Mouse (Mus musculus) myocyte (in vitro differentiated cells): ENCODE measurements at regions not wholly inside any gene's neighbourhood (a gene's known extent, or its start where the extent isn't known, plus 50 kb on each side); places are given as distances from the start of the nearest gene placed in this dataset.

ENCODE experiments used
- H3K27me3 ChIP-seq: one replicate; pipeline ENCODE4 v1.6.1; 2011; ENCODE audit not compliant: control insufficient read depth, insufficient read depth, insufficient read length
- H3K36me3 ChIP-seq: one replicate; pipeline ENCODE4 v1.6.1; 2011; ENCODE audit not compliant: control insufficient read depth, insufficient read depth
- H3K4me2 ChIP-seq: one replicate; pipeline ENCODE4 v1.6.1; 2011; ENCODE audit warnings: low read depth, control low read depth
- H3K4me3 ChIP-seq: one replicate; pipeline ENCODE4 v1.5.1; 2011; ENCODE audit warnings: mild to moderate bottlenecking, control low read depth, moderate library complexity
- H3K79me2 ChIP-seq: one replicate; pipeline ENCODE4 v1.6.1; 2011; ENCODE audit not compliant: control insufficient read depth, insufficient read depth
- H3ac ChIP-seq: one replicate; pipeline ENCODE4 v1.6.1; 2011; ENCODE audit not compliant: control insufficient read depth, insufficient read length
- CEBPB ChIP-seq: IDR thresholded peaks from 2 replicates; pipeline ENCODE4 v1.6.1; 2011; ENCODE audit warnings: mild to moderate bottlenecking, moderate library complexity; ENCODE audit not compliant: poor library complexity, insufficient read depth, severe bottlenecking
- E2F4 ChIP-seq: IDR thresholded peaks from one replicate; pipeline ENCODE4 v1.6.1; 2011; ENCODE audit warnings: mild to moderate bottlenecking, control low read depth, moderate library complexity; ENCODE audit not compliant: insufficient read depth
- MAX ChIP-seq: IDR thresholded peaks from one replicate; pipeline ENCODE4 v1.6.1; 2011; ENCODE audit warnings: low read depth, mild to moderate bottlenecking, control low read depth
- MYOD1 ChIP-seq, 3 experiments: IDR thresholded peaks; one replicate each; pipeline ENCODE4 v1.6.1; 2011; ENCODE audit warnings: control low read depth in 2 of 3, low read depth in 2 of 3, mild to moderate bottlenecking in 2 of 3, moderate library complexity in 1 of 3; ENCODE audit not compliant: insufficient read length in 2 of 3, control insufficient read depth in 1 of 3
- MYOG ChIP-seq, 3 experiments: IDR thresholded peaks; one replicate each; pipeline ENCODE4 v1.6.1; 2011; ENCODE audit warnings: control low read depth in 2 of 3, low read depth in 2 of 3, mild to moderate bottlenecking in 2 of 3; ENCODE audit not compliant: insufficient read length in 2 of 3, control insufficient read depth in 1 of 3, insufficient read depth in 1 of 3
- POLR2A ChIP-seq: IDR thresholded peaks from one replicate; pipeline ENCODE4 v1.6.1; 2011; ENCODE audit warnings: low read depth, mild to moderate bottlenecking, control low read depth, moderate library complexity; ENCODE audit not compliant: insufficient read length
- POLR2AphosphoS2 ChIP-seq: IDR thresholded peaks from one replicate; pipeline ENCODE4 v1.6.1; 2011; ENCODE audit warnings: low read depth, control low read depth; ENCODE audit not compliant: insufficient read length
- REST ChIP-seq: IDR thresholded peaks from one replicate; pipeline ENCODE4 v1.6.1; 2011; ENCODE audit warnings: mild to moderate bottlenecking, control low read depth, moderate library complexity; ENCODE audit not compliant: insufficient read depth, insufficient read length
- SRF ChIP-seq: IDR thresholded peaks from one replicate; pipeline ENCODE4 v1.6.1; 2011; ENCODE audit warnings: low read depth; ENCODE audit not compliant: control insufficient read depth, insufficient read length
- TCF12 ChIP-seq: IDR thresholded peaks from one replicate; pipeline ENCODE4 v1.6.1; 2011; ENCODE audit warnings: mild to moderate bottlenecking, control low read depth; ENCODE audit not compliant: poor library complexity, insufficient read depth, severe bottlenecking
- TCF3 ChIP-seq: IDR thresholded peaks from one replicate; pipeline ENCODE4 v1.6.1; 2011; ENCODE audit warnings: low read depth, control low read depth; ENCODE audit not compliant: insufficient read length
- USF1 ChIP-seq: IDR thresholded peaks from one replicate; pipeline ENCODE4 v1.6.1; 2011; ENCODE audit warnings: low read depth, mild to moderate bottlenecking, control low read depth, moderate library complexity

- Histone ChIP-seq H3K79me2 (no peaks in the 10 kb centered on the region), H3K36me3 (no peaks in the 10 kb centered on the region), H3K27me3 (no peaks in the 10 kb centered on the region), H3ac (no peak overlapping the region), H3K4me3 (no peak overlapping the region), H3K4me2 (no peak overlapping the region)
- peak in 1 of 3 experiments; percentile 19 for TF ChIP-seq MYOG (IDR thresholded peaks at IDR 0.05; ENCODE audit: control insufficient read depth in 1 of 3, insufficient read depth in 1 of 3, insufficient read length in 2 of 3, low read depth in 2 of 3)
- no peak for TF ChIP-seq MAX
Measured at GRCm38 (mm10) chr13:101994779-101995178, 226.8 kb upstream of the Pik3r1 start.

- no peak for TF ChIP-seq MYOD1 (IDR thresholded peaks at IDR 0.05; ENCODE audit: control insufficient read depth in 1 of 3, insufficient read length in 2 of 3, low read depth in 2 of 3)
- TF ChIP-seq SRF = no peak
- Histone ChIP-seq H3K79me2 (no peaks in the 10 kb centered on the region), H3K4me2 (peak overlapping the region; percentile 39)
Measured at GRCm38 (mm10) chr13:101995529-101995928, 227.5 kb upstream of the Pik3r1 start.

GRCm38 (mm10) chr13:101996144-101996543 lies 228.1 kb upstream of the Pik3r1 start:
- Histone ChIP-seq H3K4me2 (no peak overlapping the region), H3K36me3 (no peaks in the 10 kb centered on the region), H3K4me3 (no peak overlapping the region), H3ac (no peak overlapping the region), H3K79me2 (no peaks in the 10 kb centered on the region), H3K27me3 (no peaks in the 10 kb centered on the region)
- TF ChIP-seq SRF = no peak
- no peak for TF ChIP-seq REST
- TF ChIP-seq E2F4 = no peak
- TF ChIP-seq USF1 = no peak
- TF ChIP-seq TCF12 = peak; percentile 84
- TF ChIP-seq TCF3 = peak; percentile 76
- TF ChIP-seq MYOG (IDR thresholded peaks at IDR 0.05; ENCODE audit: control insufficient read depth in 1 of 3, insufficient read depth in 1 of 3, insufficient read length in 2 of 3, low read depth in 2 of 3) = peak; percentile 72 to 96 (median 75)
- TF ChIP-seq MYOD1 (IDR thresholded peaks at IDR 0.05; ENCODE audit: control insufficient read depth in 1 of 3, insufficient read length in 2 of 3, low read depth in 2 of 3) = peak; percentile 58 to 95 (median 94)
- TF ChIP-seq CEBPB = peak; percentile 20; the same call in 1 of the 2 replicates

More at GRCm38 (mm10) chr13:101995529-101995928, 227.5 kb upstream of the Pik3r1 start:
- Histone ChIP-seq H3K36me3 (no peaks in the 10 kb centered on the region), H3ac (no peak overlapping the region), H3K4me3 (no peak overlapping the region), H3K27me3 (no peaks in the 10 kb centered on the region)

GRCm38 (mm10) chr13:101997415-101997814 lies 229.4 kb upstream of the Pik3r1 start:
- Histone ChIP-seq H3ac (no peak overlapping the region), H3K4me2 (no peak overlapping the region), H3K27me3 (no peaks in the 10 kb centered on the region), H3K79me2 (no peaks in the 10 kb centered on the region), H3K36me3 (no peaks in the 10 kb centered on the region), H3K4me3 (no peak overlapping the region)
- TF ChIP-seq MAX = no peak
- no peak for TF ChIP-seq USF1

GRCm38 (mm10) chr13:102006565-102006964 lies 238.5 kb upstream of the Pik3r1 start:
- H3K36me3 ChIP-seq = no peaks in the 10 kb centered on the region
- no peaks in the 10 kb centered on the region for H3K27me3 ChIP-seq
- H3ac ChIP-seq = no peak overlapping the region
- H3K4me3 ChIP-seq = no peak overlapping the region
- no peak for TF ChIP-seq TCF3
- TF ChIP-seq USF1 = no peak
- TF ChIP-seq MAX = no peak
- TF ChIP-seq POLR2AphosphoS2 = no peak
- TF ChIP-seq E2F4 = no peak
- TF ChIP-seq POLR2A = no peak
- no peak for TF ChIP-seq MYOD1 (IDR thresholded peaks at IDR 0.05; ENCODE audit: control insufficient read depth in 1 of 3, insufficient read length in 2 of 3, low read depth in 2 of 3)
- no peak for TF ChIP-seq REST
- no peak for TF ChIP-seq CEBPB
- TF ChIP-seq MYOG (IDR thresholded peaks at IDR 0.05; ENCODE audit: control insufficient read depth in 1 of 3, insufficient read depth in 1 of 3, insufficient read length in 2 of 3, low read depth in 2 of 3) = no peak
- no peak for TF ChIP-seq TCF12
- TF ChIP-seq SRF = no peak
- H3K79me2 ChIP-seq = no peaks in the 10 kb centered on the region
- H3K4me2 ChIP-seq = no peak overlapping the region

- Histone ChIP-seq H3ac (no peak overlapping the region), H3K79me2 (no peaks in the 10 kb centered on the region), H3K4me3 (no peak overlapping the region), H3K27me3 (no peaks in the 10 kb centered on the region), H3K4me2 (no peak overlapping the region), H3K36me3 (no peaks in the 10 kb centered on the region)
- TF ChIP-seq TCF12 (no peak), USF1 (no peak), CEBPB (no peak), POLR2A (no peak)
Measured at GRCm38 (mm10) chr13:102011965-102012364, 243.9 kb upstream of the Pik3r1 start.
